Mouse (Mus musculus): ENCODE measurements around the gene Cntnap1.

DNA sequence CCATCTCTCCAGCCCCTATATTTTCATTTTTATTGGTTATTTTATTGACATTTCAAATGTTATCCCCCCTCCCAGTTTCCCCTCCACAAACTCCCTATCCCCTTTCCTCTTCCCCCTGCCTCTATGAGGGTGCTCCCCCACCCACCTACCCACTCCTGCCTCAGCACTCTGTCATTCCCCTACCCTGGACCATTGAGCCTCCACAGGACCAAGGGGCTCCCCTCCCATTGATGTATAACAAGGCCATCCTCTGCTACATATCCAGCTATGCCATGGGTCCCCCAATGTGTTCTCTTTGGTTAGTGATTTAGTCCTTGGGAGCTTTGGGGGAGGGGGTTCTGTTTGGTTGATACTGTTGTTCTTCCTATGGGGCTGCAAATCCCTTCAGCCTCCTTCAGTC is 15.7 kb upstream of the Cntnap1 start:
- TF ChIP-seq EP300 (IDR thresholded peaks at IDR 0.05; ENCODE audit: low read depth) (no peak), CTCF (IDR thresholded peaks at IDR 0.05; ENCODE audit: low read depth) (no peak)

Measured in liver, postnatal 0 days (tissue).